Mouse (Mus musculus) limb, embryonic 14.5 days (tissue): ENCODE measurements at regions not wholly inside any gene's neighbourhood (a gene's known extent, or its start where the extent isn't known, plus 50 kb on each side); places are given as distances from the start of the nearest gene placed in this dataset.

Experiments
- ATAC-seq: fragments of 200-750 bp; cut with Nextera tagmentation; 2 replicates; pipeline ENCODE4 v1.8.0; 2017; ENCODE audit warnings: low read depth, moderate number of reproducible peaks, moderate TSS enrichment; ENCODE audit not compliant: low FRiP score
- DNase-seq: peaks from one replicate; pipeline ENCODE4 v3.0.0-alpha.2; 2015; ENCODE audit warnings: low spot score
- H3K27ac ChIP-seq: fragments of 300-500 bp; sonication (generic); replicated peaks from 2 replicates; pipeline ENCODE4 v1.5.1; 2014; ENCODE audit warnings: low read depth, mild to moderate bottlenecking, low read length, moderate library complexity, mixed read lengths
- H3K27me3 ChIP-seq: fragments of 300-500 bp; sonication (generic); 2 replicates; pipeline ENCODE4 v1.6.1; 2014; ENCODE audit warnings: low read length, mixed read lengths; ENCODE audit not compliant: control insufficient read depth, insufficient read depth
- H3K36me3 ChIP-seq: fragments of 300-500 bp; sonication (generic); 2 replicates; pipeline ENCODE4 v1.6.1; 2014; ENCODE audit warnings: mild to moderate bottlenecking, low read length, moderate library complexity, mixed read lengths; ENCODE audit not compliant: control insufficient read depth, insufficient read depth
- H3K4me1 ChIP-seq: fragments of 300-500 bp; sonication (generic); 2 replicates; pipeline ENCODE4 v1.6.1; 2014; ENCODE audit warnings: antibody characterized with exemption, low read length, mixed read lengths; ENCODE audit not compliant: control insufficient read depth, insufficient read depth
- H3K4me2 ChIP-seq: fragments of 300-500 bp; sonication (generic); replicated peaks from 2 replicates; pipeline ENCODE4 v1.6.1; 2014; ENCODE audit warnings: low read depth, mild to moderate bottlenecking, low read length, moderate library complexity; ENCODE audit not compliant: severe bottlenecking
- H3K4me3 ChIP-seq: fragments of 300-500 bp; sonication (generic); replicated peaks from 2 replicates; pipeline ENCODE4 v1.5.1; 2014; ENCODE audit warnings: low read length
- H3K9ac ChIP-seq: fragments of 300-500 bp; sonication (generic); 2 replicates; pipeline ENCODE4 v1.6.1; 2014; ENCODE audit warnings: mild to moderate bottlenecking, low read depth, low read length, moderate library complexity; ENCODE audit not compliant: severe bottlenecking
- H3K9me3 ChIP-seq: fragments of 300-500 bp; sonication (generic); 2 replicates; pipeline ENCODE4 v1.6.1; 2016; ENCODE audit warnings: low read length; ENCODE audit not compliant: control insufficient read depth
- POLR2A ChIP-seq: fragments of 200-500 bp; IDR thresholded peaks from 2 replicates; pipeline ENCODE4 v1.8.0; 2012; ENCODE audit warnings: inconsistent platforms, mild to moderate bottlenecking, moderate library complexity, borderline replicate concordance; ENCODE audit not compliant: insufficient read depth, insufficient read length; ENCODE audit errors: extremely low read depth
- WGBS: fragments of 180-500 bp; shearing (Covaris S2); extraction: QIAGEN DNeasy Blood & Tissue Kit; methylation state at CpG from one replicate; pipeline ENCODE4 v1.1.7; 2014; 5-methylcytosine and 5-hydroxymethylcytosine counted together

DNA sequence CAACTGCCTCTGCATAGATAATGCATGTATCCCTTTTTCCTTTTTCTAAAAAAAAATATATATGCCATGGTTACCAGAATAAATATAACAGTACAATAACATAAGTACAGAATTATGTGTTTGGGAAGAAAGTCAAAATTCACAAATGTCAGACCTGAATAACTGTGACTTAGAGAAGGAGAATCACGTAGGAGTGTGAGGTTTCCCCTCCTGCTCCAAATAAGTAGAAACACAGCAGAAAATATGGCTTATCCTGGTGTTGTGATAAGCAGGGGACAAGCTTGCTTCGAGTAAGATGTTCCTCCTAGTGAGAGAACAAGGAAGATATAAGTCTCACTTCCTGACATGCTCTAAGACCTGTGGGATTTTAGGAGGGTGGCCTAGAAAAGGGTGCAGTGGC lies 320.7 kb upstream of the Fam92a start:
- Histone ChIP-seq H3K4me1 (no peaks in the 10 kb centered on the region), H3K4me3 (no peak overlapping the region), H3K4me2 (no peak overlapping the region), H3K27ac (no peak overlapping the region), H3K27me3 (no peaks in the 10 kb centered on the region), H3K9me3 (no peaks in the 10 kb centered on the region), H3K36me3 (no peaks in the 10 kb centered on the region), H3K9ac (no peak overlapping the region)
- no peak for ATAC-seq
- DNase-seq, result no peak
- no peak for TF ChIP-seq POLR2A
- 81% methylated on average over 2 of the region's 2 CpGs for WGBS

DNA sequence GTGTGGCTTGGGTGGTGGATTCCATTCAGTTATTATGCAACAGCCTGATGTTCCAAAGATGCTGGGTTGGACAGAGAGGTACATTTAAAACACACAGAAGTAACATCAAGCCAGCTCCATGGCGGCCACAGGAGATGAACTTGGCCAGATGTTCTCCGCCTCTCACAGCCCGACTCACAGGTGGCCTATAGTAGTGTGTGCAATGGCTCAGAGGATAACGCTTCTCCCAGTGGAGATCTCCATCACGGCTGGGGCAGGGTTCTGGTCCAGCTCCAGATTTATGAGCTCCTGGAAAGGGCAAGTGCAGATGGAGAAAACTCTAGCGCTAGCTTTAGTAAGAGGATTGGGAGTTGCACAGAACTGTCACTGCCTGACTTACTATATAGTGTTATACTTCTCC lies 319.5 kb upstream of the Fam92a start:
- Histone ChIP-seq H3K27me3 (no peaks in the 10 kb centered on the region), H3K36me3 (no peaks in the 10 kb centered on the region), H3K9ac (no peak overlapping the region), H3K27ac (no peak overlapping the region), H3K4me2 (no peak overlapping the region), H3K4me1 (no peaks in the 10 kb centered on the region), H3K4me3 (no peak overlapping the region), H3K9me3 (no peaks in the 10 kb centered on the region)
- DNase-seq (peak; percentile 24), ATAC-seq (no peak; the same call in 1 of the 2 replicates)
- WGBS, result 70% methylated on average over 6 of the region's 6 CpGs
- no peak for TF ChIP-seq POLR2A

DNA sequence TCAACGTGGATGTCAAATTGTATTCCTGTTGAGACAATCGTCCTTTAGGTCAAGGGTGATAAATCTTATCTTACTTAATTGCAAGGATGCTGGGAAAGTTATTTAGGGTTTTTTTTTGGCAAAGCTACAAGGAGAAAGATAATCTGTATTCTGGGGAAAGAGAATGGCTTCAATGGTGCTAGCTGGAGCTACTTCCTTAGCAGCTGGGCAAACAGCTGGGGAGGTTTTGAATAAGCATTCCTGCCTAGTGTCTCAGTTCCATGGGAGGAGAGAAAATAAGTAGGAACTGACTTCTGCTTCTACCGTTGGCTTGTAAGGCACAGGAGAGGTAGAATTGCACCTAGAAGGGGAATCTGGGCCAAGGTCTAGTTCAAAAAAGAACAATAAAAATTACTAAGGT lies 318.3 kb upstream of the Fam92a start:
- no peak for ATAC-seq

DNA sequence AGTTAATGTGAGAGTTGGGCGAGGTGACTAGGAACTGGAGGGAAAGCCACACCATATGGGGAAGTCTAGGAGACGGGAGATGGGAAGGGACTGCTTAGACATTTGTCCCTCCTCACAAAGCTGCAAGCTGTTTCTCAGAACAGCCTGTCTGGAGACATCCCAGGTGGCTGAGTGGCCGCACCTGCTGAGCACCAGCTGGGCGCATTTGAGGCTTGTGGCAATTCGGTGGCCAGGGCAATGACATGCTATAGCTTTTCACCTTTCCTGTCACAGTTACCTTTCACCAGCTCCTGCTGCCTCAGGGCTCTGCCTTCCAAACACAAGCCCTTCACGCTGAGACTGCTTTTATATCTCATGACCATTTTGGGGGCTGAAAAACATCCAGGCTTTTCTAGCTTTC lies 317.5 kb upstream of the Fam92a start:
- Histone ChIP-seq H3K27ac (no peak overlapping the region), H3K27me3 (no peaks in the 10 kb centered on the region), H3K36me3 (no peaks in the 10 kb centered on the region), H3K9me3 (no peaks in the 10 kb centered on the region), H3K4me1 (no peaks in the 10 kb centered on the region), H3K4me3 (no peak overlapping the region), H3K4me2 (no peak overlapping the region), H3K9ac (no peak overlapping the region)
- ATAC-seq (no peak), DNase-seq (no peak)
- WGBS, result 64% methylated on average over 6 of the region's 6 CpGs
- no peak for TF ChIP-seq POLR2A

More for the DNA sequence above, 318.3 kb upstream of the Fam92a start:
- no peaks in the 10 kb centered on the region for H3K36me3 ChIP-seq
- no peaks in the 10 kb centered on the region for H3K4me1 ChIP-seq
- no peak overlapping the region for H3K9ac ChIP-seq
- H3K4me2 ChIP-seq, result no peak overlapping the region
- H3K27ac ChIP-seq, result no peak overlapping the region
- no peaks in the 10 kb centered on the region for H3K9me3 ChIP-seq
- H3K4me3 ChIP-seq, result no peak overlapping the region
- WGBS, result 64% methylated on average over 3 of the region's 3 CpGs
- no peak for DNase-seq
- TF ChIP-seq POLR2A, result no peak
- H3K27me3 ChIP-seq, result no peaks in the 10 kb centered on the region

DNA sequence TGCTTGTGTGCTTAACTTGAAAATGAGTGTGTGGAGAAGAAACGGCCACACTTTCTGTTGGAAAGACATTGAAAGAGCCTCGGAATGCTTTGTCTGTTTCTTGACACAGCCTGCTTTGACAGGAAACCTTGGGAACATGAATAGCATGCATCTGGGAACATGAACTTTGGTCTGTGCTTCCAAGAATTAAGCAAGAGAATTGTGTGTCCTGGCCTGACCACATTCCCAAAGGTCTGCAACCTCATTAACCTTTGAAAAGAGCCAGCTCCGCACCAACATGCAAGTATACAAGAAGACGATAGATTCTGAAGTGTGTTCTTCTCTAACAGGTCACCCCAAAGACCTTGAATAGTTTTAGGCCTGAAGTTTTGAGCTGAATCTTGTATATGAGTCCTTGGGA lies 309.7 kb upstream of the Fam92a start:
- H3K9ac ChIP-seq, result no peak overlapping the region
- no peak overlapping the region for H3K4me2 ChIP-seq
- DNase-seq (no peak), ATAC-seq (no peak)
- H3K27me3 ChIP-seq, result no peaks in the 10 kb centered on the region
- H3K27ac ChIP-seq, result no peak overlapping the region
- H3K4me3 ChIP-seq, result no peak overlapping the region
- no peaks in the 10 kb centered on the region for H3K4me1 ChIP-seq
- H3K9me3 ChIP-seq, result no peaks in the 10 kb centered on the region
- no peaks in the 10 kb centered on the region for H3K36me3 ChIP-seq
- WGBS, result 79% methylated on average over 4 of the region's 4 CpGs
- no peak for TF ChIP-seq POLR2A

DNA sequence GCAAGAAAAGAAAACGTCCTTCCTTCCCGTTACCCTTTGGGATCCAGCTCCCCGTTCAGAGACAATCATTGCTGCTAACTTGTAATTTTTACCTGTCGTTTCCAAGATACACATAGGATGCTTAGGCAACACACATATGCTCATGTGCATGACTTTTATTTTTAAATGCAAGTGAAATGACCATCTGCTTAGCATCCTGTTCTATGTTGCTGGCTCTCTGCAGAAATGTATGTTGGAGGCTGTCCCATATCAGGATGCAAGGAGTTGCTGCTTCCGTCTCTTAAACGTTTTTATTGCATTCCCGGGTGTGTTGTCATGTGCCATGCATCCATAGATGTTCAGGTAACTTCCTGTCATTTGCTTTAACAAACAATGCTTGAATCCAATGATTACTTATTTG lies 304.9 kb upstream of the Fam92a start:
- Histone ChIP-seq H3K4me3 (no peak overlapping the region), H3K4me1 (peaks cover 7% of the 10 kb centered on the region; the same call in 1 of the 2 replicates), H3K27me3 (no peaks in the 10 kb centered on the region), H3K4me2 (no peak overlapping the region), H3K27ac (no peak overlapping the region), H3K9ac (no peak overlapping the region), H3K9me3 (no peaks in the 10 kb centered on the region), H3K36me3 (no peaks in the 10 kb centered on the region)
- 46% methylated on average over 7 of the region's 7 CpGs for WGBS
- ATAC-seq, result no peak
- no peak for DNase-seq
- no peak for TF ChIP-seq POLR2A
